Mouse (Mus musculus) heart, postnatal 0 days (tissue): ENCODE results near the gene Fgfr2. TPM values are rescaled to one million over a fixed set of nuclear protein-coding genes. Genes with fewer than 3 reads are reported as not detected.

Experiments used
- ATAC-seq: fragments of 200-750 bp; cut with Nextera tagmentation; 2 replicates; pipeline ENCODE4 v1.8.0; 2017; ENCODE audit warnings: low read depth, moderate number of reproducible peaks, moderate library complexity; ENCODE audit not compliant: insufficient read depth
- DNase-seq: peaks from one replicate; pipeline ENCODE4 v3.0.0-alpha.2; 2016; ENCODE audit warnings: low spot score
- H3K27ac ChIP-seq: fragments of 300-500 bp; sonication (generic); 2 replicates; pipeline ENCODE4 v1.5.1; 2014; ENCODE audit warnings: low read depth, mild to moderate bottlenecking
- H3K27me3 ChIP-seq: fragments of 300-500 bp; sonication (generic); 2 replicates; pipeline ENCODE4 v1.6.1; 2014; ENCODE audit warnings: low read length, mixed read lengths; ENCODE audit not compliant: control insufficient read depth, insufficient read depth
- H3K36me3 ChIP-seq: fragments of 300-500 bp; sonication (generic); replicated peaks from 2 replicates; pipeline ENCODE4 v1.6.1; 2014; ENCODE audit warnings: low read length, mixed read lengths; ENCODE audit not compliant: control insufficient read depth, insufficient read depth
- H3K4me1 ChIP-seq: fragments of 300-500 bp; sonication (generic); 2 replicates; pipeline ENCODE4 v1.6.1; 2014; ENCODE audit warnings: antibody characterized with exemption; ENCODE audit not compliant: control insufficient read depth, insufficient read depth
- H3K4me2 ChIP-seq: fragments of 300-500 bp; sonication (generic); 2 replicates; pipeline ENCODE4 v1.6.1; 2014; ENCODE audit warnings: low read depth, mild to moderate bottlenecking, low read length, moderate library complexity
- H3K4me3 ChIP-seq: fragments of 300-500 bp; sonication (generic); 2 replicates; pipeline ENCODE4 v1.5.1; 2014; ENCODE audit warnings: low read depth, low read length
- H3K9ac ChIP-seq: fragments of 300-500 bp; sonication (generic); replicated peaks from 2 replicates; pipeline ENCODE4 v1.6.1; 2014; ENCODE audit warnings: low read depth, low read length, mixed read lengths
- H3K9me3 ChIP-seq: fragments of 300-500 bp; sonication (generic); replicated peaks from 2 replicates; pipeline ENCODE4 v1.6.1; 2016; ENCODE audit warnings: low read length; ENCODE audit not compliant: control insufficient read depth
- CTCF ChIP-seq: IDR thresholded peaks from 2 replicates; pipeline ENCODE4 v1.5.1; 2016; ENCODE audit warnings: antibody characterized with exemption, control low read depth, low read depth
- EP300 ChIP-seq: IDR thresholded peaks from 2 replicates; pipeline ENCODE4 v1.6.1; 2016; ENCODE audit warnings: antibody characterized with exemption, low read depth
- WGBS: fragments of 180-500 bp; shearing (Covaris S2); extraction: QIAGEN DNeasy Blood & Tissue Kit; methylation state at CpG from one replicate; pipeline ENCODE4 v1.1.7; 2014; 5-methylcytosine and 5-hydroxymethylcytosine counted together
- polyA plus RNA-seq: library from polyadenylated mRNA; unstranded; fragments of >200 nt; fragmentation: Nextera tagmentation; extraction: Ambion mirVana; gene quantifications from 2 replicates; pipeline ENCODE4 v1.2.1, GENCODE M21; 2015
- total RNA-seq: library from RNA; depleted of rRNA; stranded (reverse); fragments of >200 nt; gene quantifications from 2 replicates; pipeline ENCODE4 v1.2.3, GENCODE M21; 2014; ENCODE audit warnings: low replicate concordance

The Fgfr2 gene
- total and polyA plus RNA-seq, 2 experiments from 2014 or later: 3.8 to 11.5 TPM

DNA sequence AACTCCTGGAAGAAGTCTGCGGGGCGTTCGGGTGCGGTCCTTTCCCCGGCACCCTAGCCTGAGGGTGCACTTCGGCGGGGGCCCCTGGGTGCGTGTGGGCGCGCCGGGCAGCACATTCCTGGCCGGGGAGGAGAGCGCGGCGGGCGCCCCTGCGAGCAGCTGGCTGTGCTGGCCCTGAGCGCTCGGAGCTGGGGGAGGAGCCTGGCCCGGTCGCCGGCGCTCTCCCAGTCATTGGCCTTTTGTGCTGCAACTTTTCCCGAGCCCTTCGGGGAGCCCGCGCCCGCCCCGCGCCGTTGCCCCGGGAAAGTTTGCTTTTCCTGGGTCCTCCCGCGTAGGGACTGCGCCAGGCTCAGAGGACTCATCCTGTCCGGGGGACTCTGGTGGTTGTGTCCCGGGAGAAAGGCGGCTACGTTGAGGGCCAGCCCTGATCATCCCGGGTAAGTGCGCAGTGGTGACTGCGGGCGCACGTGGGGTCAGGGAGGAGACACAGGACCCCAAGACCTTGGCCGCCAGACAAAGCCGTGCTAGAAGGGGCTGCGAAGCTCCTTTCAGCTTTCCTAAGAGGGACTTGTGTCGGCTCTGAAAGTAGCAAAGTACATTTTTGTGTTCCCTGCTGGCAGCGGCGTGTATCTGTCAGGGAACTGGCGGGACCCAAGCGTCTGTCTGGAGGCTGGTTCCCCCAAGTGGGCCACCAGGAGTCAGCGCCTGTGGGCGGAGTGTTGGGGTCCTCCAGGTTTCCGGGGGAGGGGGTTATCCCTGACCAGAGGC, 2477.0 kb downstream of the Fgfr2 start:
- TF ChIP-seq EP300 (peak; percentile 59; the same call in 1 of the 2 replicates), CTCF (peak; percentile 22; the same call in 1 of the 2 replicates)
- DNase-seq: peak; percentile 89
- Histone ChIP-seq H3K4me2 (peak overlapping the region; percentile 80), H3K4me3 (peak overlapping the region; percentile 66), H3K9ac (peak overlapping the region; percentile 89), H3K36me3 (no peaks in the 10 kb centered on the region), H3K4me1 (peaks cover 41% of the 10 kb centered on the region), H3K27me3 (no peaks in the 10 kb centered on the region), H3K9me3 (no peaks in the 10 kb centered on the region), H3K27ac (peak overlapping the region; percentile 99)
- under 1% methylated on average over 51 of the region's 55 CpGs for WGBS
- peak; percentile 83 for ATAC-seq

DNA sequence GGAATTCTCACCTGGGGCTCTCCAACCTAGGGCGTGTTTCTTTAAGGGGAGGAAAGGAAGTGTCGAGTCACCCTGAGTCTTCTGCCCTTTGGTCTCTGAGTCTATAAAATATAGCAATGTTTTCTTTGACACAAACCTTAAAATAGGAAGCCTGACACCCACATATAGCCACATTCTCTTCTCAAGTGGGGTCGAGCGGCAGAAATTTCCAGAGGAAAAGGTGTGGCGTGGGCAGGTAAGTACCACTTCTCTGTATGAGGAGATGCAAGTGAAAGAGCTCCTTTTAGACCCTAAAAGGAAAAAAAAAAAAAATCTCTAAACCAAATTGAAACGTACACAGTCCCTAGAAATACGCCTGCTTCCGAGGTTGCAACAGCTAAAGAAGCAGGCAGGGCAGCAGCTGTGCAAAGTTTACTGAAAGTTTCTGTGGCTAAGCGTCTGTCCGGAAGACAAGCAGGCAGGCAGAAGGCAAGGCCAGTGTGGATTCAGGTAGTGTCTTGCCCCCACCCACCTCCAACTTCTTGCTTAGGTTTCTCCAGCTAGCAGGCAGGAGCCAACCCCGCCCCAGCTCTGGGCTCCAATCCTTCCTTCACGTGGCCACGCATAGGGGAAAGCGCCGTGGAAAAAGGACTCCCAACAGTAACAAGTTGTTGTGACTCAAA, 2477.7 kb downstream of the Fgfr2 start:
- Histone ChIP-seq H3K9me3 (no peaks in the 10 kb centered on the region), H3K4me3 (peak overlapping the region; percentile 66), H3K27ac (peak overlapping the region; percentile 99), H3K36me3 (no peaks in the 10 kb centered on the region), H3K4me1 (peaks cover 40% of the 10 kb centered on the region), H3K9ac (peak overlapping the region; percentile 89), H3K4me2 (peak overlapping the region; percentile 80), H3K27me3 (no peaks in the 10 kb centered on the region)
- 8% methylated on average over 15 of the region's 15 CpGs for WGBS
- TF ChIP-seq CTCF (no peak), EP300 (no peak)
- DNase-seq (no peak), ATAC-seq (peak; percentile 17; the same call in 1 of the 2 replicates)

DNA sequence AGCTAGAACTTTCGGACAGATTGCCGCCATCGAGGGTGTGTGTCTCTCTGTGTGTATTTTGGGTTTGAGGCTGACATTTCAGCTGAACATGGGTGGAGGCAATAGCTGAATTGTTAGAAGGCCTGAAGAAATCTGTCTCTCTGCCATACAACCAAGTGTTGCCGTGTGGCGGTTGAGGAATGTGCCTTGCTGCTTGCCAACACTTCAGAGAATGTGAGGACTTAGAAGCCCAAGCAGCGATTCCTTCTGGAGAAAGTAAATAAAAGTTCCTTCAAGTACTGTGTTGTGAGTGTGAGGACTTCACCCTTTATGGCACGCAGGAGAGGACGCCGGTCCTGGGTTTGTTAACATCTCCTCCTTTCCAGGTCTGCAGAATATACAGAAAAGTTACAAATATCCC, 2482.5 kb downstream of the Fgfr2 start:
- no peak for ATAC-seq

DNA sequence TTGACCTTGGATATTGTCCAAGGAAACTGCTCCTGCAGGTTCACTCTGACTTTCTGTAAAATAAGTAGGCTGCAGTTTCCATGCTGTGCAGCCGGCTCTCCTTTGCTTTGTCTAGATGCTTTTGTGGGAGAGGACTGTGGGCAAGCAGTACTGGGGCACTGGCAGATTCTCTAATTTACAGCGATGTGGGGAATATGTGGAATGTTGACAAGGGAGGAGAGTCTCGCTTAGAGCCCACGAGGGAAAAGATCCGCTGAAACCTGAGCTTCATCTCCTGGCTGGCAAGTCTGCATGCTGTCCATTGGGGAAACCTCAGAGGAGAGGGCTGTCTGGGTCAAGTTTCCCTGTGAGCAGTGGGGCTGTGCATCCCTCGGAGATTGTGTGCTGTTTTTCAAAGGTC, 2485.3 kb downstream of the Fgfr2 start:
- ATAC-seq (no peak), DNase-seq (no peak)
- no peaks in the 10 kb centered on the region for H3K9me3 ChIP-seq
- no peak overlapping the region for H3K27ac ChIP-seq
- TF ChIP-seq CTCF (no peak), EP300 (no peak)
- H3K4me2 ChIP-seq: no peak overlapping the region
- no peak overlapping the region for H3K4me3 ChIP-seq
- no peaks in the 10 kb centered on the region for H3K36me3 ChIP-seq
- peaks cover 13% of the 10 kb centered on the region for H3K4me1 ChIP-seq
- no peaks in the 10 kb centered on the region for H3K27me3 ChIP-seq
- H3K9ac ChIP-seq: no peak overlapping the region
- WGBS: 48% methylated on average over 6 of the region's 6 CpGs

More for the DNA sequence above, 2482.5 kb downstream of the Fgfr2 start:
- DNase-seq: no peak
- H3K9ac ChIP-seq: no peak overlapping the region
- H3K27ac ChIP-seq: peak overlapping the region; percentile 66; the same call in 1 of the 2 replicates
- no peaks in the 10 kb centered on the region for H3K36me3 ChIP-seq
- TF ChIP-seq CTCF (no peak), EP300 (no peak)
- H3K9me3 ChIP-seq: no peaks in the 10 kb centered on the region
- H3K27me3 ChIP-seq: no peaks in the 10 kb centered on the region
- no peak overlapping the region for H3K4me2 ChIP-seq
- WGBS: 58% methylated on average over 9 of the region's 9 CpGs
- H3K4me1 ChIP-seq: peaks cover 9% of the 10 kb centered on the region
- H3K4me3 ChIP-seq: no peak overlapping the region

DNA sequence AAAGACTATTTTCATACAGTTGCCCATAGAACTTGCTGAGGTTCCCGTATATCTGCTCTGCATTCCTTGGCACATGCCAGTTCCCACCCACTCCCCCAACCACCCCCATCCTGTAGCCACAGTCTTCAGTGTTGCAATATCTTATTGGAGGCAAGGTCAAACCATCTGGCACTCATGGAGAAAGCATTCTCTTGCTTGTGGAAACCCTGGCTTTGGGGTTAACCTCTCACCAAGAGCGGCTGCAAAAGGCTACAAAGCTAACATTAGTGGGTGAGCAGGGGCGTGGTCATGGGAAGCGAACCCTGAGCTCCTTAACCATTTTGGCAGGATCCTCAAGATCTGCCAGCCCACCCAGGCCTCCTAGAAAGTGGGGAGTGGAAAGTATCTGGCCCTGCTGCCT, 2486.2 kb downstream of the Fgfr2 start:
- Histone ChIP-seq H3K9ac (no peak overlapping the region), H3K4me3 (no peak overlapping the region), H3K4me1 (peaks cover 15% of the 10 kb centered on the region), H3K27ac (no peak overlapping the region), H3K4me2 (no peak overlapping the region), H3K36me3 (no peaks in the 10 kb centered on the region), H3K9me3 (no peaks in the 10 kb centered on the region), H3K27me3 (no peaks in the 10 kb centered on the region)
- no peak for TF ChIP-seq CTCF
- no peak for TF ChIP-seq EP300
- WGBS: 80% methylated on average over 4 of the region's 4 CpGs
- ATAC-seq (no peak), DNase-seq (no peak)
